Mouse (Mus musculus): ENCODE data around the gene Tenm3. TPM values are rescaled to one million over a fixed set of nuclear protein-coding genes. Genes with fewer than 3 reads are reported as not detected.

Tenm3 gene
- polyA plus RNA-seq, 1 experiment from 2014 or later = 8.3 TPM

DNA sequence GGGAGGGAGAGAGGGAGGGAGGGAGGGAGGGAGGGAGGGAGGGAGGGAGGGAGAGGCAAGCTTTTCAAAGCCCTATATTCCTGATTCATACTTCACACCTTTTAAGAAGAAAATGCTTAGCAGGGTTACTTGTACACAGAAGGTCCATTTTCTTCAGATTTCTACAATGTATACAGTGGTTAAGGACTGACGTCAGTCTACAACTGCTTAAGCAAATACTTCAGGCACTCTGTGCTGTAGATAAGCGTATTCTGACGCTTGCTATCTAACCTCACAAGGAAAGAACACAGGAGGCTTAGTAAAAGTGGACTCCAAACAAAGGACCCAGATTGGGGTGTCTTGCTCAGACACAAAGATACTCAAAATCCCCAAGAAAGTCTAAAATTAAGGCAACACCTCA, 34.6 kb downstream of the Tenm3 start:
- no peak overlapping the region for H3K4me3 ChIP-seq (ENCODE audit: control insufficient read depth in 1 of 2, insufficient read depth in 1 of 2, low read depth in 1 of 2, low read length in 2 of 2)
- 11% methylated on average over 3 of the region's 3 CpGs for WGBS
- H3K4me1 ChIP-seq (ENCODE audit: control insufficient read depth in 2 of 2, insufficient read depth in 2 of 2, low read length in 2 of 2) = 0 out of 4 replicates have a peak, but pooled peaks cover 0 to 3% of the 10 kb centered on the region in 2 experiments
- no peak for ATAC-seq (ENCODE audit: insufficient number of reproducible peaks, insufficient read depth, low FRiP score, low read depth)
- H3K9ac ChIP-seq (ENCODE audit: low read length) = no peak overlapping the region
- no peak overlapping the region for H3K27ac ChIP-seq (replicated peaks in 1 of 2; ENCODE audit: control insufficient read depth in 1 of 2, insufficient read depth in 1 of 2, low read depth in 2 of 2, low read length in 2 of 2)
- 0 out of 2 replicates have a peak, but pooled peaks cover 4% of the 10 kb centered on the region for H3K27me3 ChIP-seq (ENCODE audit: control insufficient read depth, insufficient read depth, low read length)
- H3K9me3 ChIP-seq (ENCODE audit: control insufficient read depth, low read length) = no peaks in the 10 kb centered on the region
- H3K4me2 ChIP-seq (ENCODE audit: low read length) = no peak overlapping the region
- no peaks in the 10 kb centered on the region for H3K36me3 ChIP-seq (ENCODE audit: control insufficient read depth, insufficient read depth, low read length)

- WGBS = 68% methylated on average over 8 of the region's 8 CpGs
- H3K4me1 ChIP-seq (ENCODE audit: control insufficient read depth in 2 of 2, insufficient read depth in 2 of 2, low read length in 2 of 2) = peaks cover 0 to under 1% of the 10 kb centered on the region in 2 experiments; a peak in 1 of 4 replicates
- H3K36me3 ChIP-seq (ENCODE audit: control insufficient read depth, insufficient read depth, low read length) = no peaks in the 10 kb centered on the region
- H3K9ac ChIP-seq (ENCODE audit: low read length) = no peak overlapping the region
- H3K9me3 ChIP-seq (ENCODE audit: control insufficient read depth, low read length) = no peaks in the 10 kb centered on the region
- H3K4me3 ChIP-seq (ENCODE audit: control insufficient read depth in 1 of 2, insufficient read depth in 1 of 2, low read depth in 1 of 2, low read length in 2 of 2) = no peak overlapping the region
- no peaks in the 10 kb centered on the region; the same call in 1 of the 2 replicates for H3K27me3 ChIP-seq (ENCODE audit: control insufficient read depth, insufficient read depth, low read length)
- no peak overlapping the region for H3K4me2 ChIP-seq (ENCODE audit: low read length)
- no peak for ATAC-seq (ENCODE audit: insufficient number of reproducible peaks, insufficient read depth, low FRiP score, low read depth)
- no peak overlapping the region for H3K27ac ChIP-seq (replicated peaks in 1 of 2; ENCODE audit: control insufficient read depth in 1 of 2, insufficient read depth in 1 of 2, low read depth in 2 of 2, low read length in 2 of 2)
Observed at GRCm38 (mm10) chr8:48803070-48803469, 40.7 kb downstream of the Tenm3 start.

DNA sequence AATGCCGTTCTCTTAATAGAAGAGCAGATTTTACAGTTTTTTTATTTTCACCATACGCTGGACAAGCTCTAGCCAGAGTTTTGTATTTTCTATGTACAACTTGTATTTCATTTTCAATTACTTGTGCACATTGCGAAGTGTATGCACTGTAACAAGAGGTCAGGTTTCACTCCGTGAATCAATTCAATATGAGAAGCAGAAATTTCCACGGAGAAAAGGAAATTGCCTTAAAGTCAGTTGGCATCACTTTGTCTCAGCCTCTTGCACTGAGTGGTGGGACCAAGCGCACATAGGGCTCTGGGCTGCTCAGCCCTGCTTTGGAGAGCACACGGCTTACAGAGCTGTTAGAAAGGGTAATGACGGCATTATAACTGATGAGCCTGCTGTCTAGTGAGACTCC, 41.5 kb downstream of the Tenm3 start:
- Histone ChIP-seq H3K4me2 (ENCODE audit: low read length) (no peak overlapping the region), H3K27me3 (ENCODE audit: control insufficient read depth, insufficient read depth, low read length) (no peaks in the 10 kb centered on the region; the same call in 1 of the 2 replicates), H3K36me3 (ENCODE audit: control insufficient read depth, insufficient read depth, low read length) (no peaks in the 10 kb centered on the region), H3K4me3 (ENCODE audit: control insufficient read depth in 1 of 2, insufficient read depth in 1 of 2, low read depth in 1 of 2, low read length in 2 of 2) (no peak overlapping the region), H3K9me3 (ENCODE audit: control insufficient read depth, low read length) (no peaks in the 10 kb centered on the region), H3K9ac (ENCODE audit: low read length) (no peak overlapping the region), H3K4me1 (ENCODE audit: control insufficient read depth in 2 of 2, insufficient read depth in 2 of 2, low read length in 2 of 2) (peaks cover 0 to 2% of the 10 kb centered on the region in 2 experiments; a peak in 1 of 4 replicates), H3K27ac (replicated peaks in 1 of 2; ENCODE audit: control insufficient read depth in 1 of 2, insufficient read depth in 1 of 2, low read depth in 2 of 2, low read length in 2 of 2) (no peak overlapping the region)
- 78% methylated on average over 8 of the region's 8 CpGs for WGBS
- ATAC-seq (ENCODE audit: insufficient number of reproducible peaks, insufficient read depth, low FRiP score, low read depth) = no peak

DNA sequence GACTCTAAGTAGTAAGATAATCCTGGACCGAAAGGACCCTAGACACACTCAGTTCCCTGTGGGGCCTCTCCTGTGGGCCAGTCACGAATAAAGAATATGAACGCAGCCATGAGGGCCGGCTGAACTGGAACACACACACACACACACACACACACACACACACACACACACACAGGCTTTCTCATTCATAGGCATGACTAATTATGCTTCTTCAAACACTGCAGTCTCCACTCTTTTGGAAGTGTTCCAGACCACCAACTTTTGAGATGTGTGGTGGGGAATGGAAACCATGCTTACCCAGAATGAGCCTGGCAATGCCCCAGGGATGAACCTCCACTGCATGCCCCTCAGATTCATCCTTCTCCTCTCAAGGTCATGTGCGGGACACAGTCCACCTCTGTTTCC, 45.8 kb downstream of the Tenm3 start:
- Histone ChIP-seq H3K4me3 (ENCODE audit: control insufficient read depth in 1 of 2, insufficient read depth in 1 of 2, low read depth in 1 of 2, low read length in 2 of 2) (no peak overlapping the region), H3K4me1 (ENCODE audit: control insufficient read depth in 2 of 2, insufficient read depth in 2 of 2, low read length in 2 of 2) (peaks cover 0 to 2% of the 10 kb centered on the region in 2 experiments; a peak in 1 of 4 replicates), H3K9me3 (ENCODE audit: control insufficient read depth, low read length) (no peaks in the 10 kb centered on the region), H3K27me3 (ENCODE audit: control insufficient read depth, insufficient read depth, low read length) (no peaks in the 10 kb centered on the region; the same call in 1 of the 2 replicates), H3K9ac (ENCODE audit: low read length) (no peak overlapping the region), H3K36me3 (ENCODE audit: control insufficient read depth, insufficient read depth, low read length) (no peaks in the 10 kb centered on the region), H3K27ac (replicated peaks in 1 of 2; ENCODE audit: control insufficient read depth in 1 of 2, insufficient read depth in 1 of 2, low read depth in 2 of 2, low read length in 2 of 2) (no peak overlapping the region), H3K4me2 (ENCODE audit: low read length) (no peak overlapping the region)
- no peak for ATAC-seq (ENCODE audit: insufficient number of reproducible peaks, insufficient read depth, low FRiP score, low read depth)
- 84% methylated on average over 5 of the region's 5 CpGs for WGBS

DNA sequence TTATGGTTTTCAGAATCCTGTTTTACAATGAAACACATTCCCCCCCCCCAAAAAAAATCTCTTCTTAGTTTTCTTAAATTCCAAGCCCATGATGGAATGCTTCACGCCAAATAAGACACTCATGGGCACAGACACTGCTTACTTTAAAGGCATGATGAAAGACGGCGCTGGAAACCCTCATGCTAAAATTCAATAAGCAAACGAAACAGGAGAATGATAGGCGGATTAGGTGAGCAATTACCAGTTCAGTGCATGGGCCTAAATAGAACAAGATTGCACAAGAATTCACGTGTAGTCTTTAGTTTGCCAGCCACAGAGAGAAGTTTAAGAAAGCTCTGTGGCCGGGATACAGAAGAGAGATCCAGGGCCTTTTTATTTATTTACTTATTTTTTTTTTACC, 49.5 kb downstream of the Tenm3 start:
- Histone ChIP-seq H3K4me2 (ENCODE audit: low read length) (no peak overlapping the region), H3K27ac (replicated peaks in 1 of 2; ENCODE audit: control insufficient read depth in 1 of 2, insufficient read depth in 1 of 2, low read depth in 2 of 2, low read length in 2 of 2) (no peak overlapping the region), H3K9ac (ENCODE audit: low read length) (no peak overlapping the region), H3K4me3 (ENCODE audit: control insufficient read depth in 1 of 2, insufficient read depth in 1 of 2, low read depth in 1 of 2, low read length in 2 of 2) (no peak overlapping the region), H3K9me3 (ENCODE audit: control insufficient read depth, low read length) (no peaks in the 10 kb centered on the region), H3K27me3 (ENCODE audit: control insufficient read depth, insufficient read depth, low read length) (no peaks in the 10 kb centered on the region), H3K36me3 (ENCODE audit: control insufficient read depth, insufficient read depth, low read length) (no peaks in the 10 kb centered on the region), H3K4me1 (ENCODE audit: control insufficient read depth in 2 of 2, insufficient read depth in 2 of 2, low read length in 2 of 2) (peaks cover 0 to 2% of the 10 kb centered on the region in 2 experiments; a peak in 1 of 4 replicates)
- 68% methylated on average over 7 of the region's 7 CpGs for WGBS
- ATAC-seq (ENCODE audit: insufficient number of reproducible peaks, insufficient read depth, low FRiP score, low read depth) = no peak

GRCm38 (mm10) chr8:48793729-48794128, 50.0 kb downstream of the Tenm3 start:
- Histone ChIP-seq H3K4me1 (ENCODE audit: control insufficient read depth in 2 of 2, insufficient read depth in 2 of 2, low read length in 2 of 2) (peaks cover 0 to 2% of the 10 kb centered on the region in 2 experiments; a peak in 1 of 4 replicates), H3K36me3 (ENCODE audit: control insufficient read depth, insufficient read depth, low read length) (no peaks in the 10 kb centered on the region), H3K4me2 (ENCODE audit: low read length) (no peak overlapping the region), H3K9me3 (ENCODE audit: control insufficient read depth, low read length) (no peaks in the 10 kb centered on the region), H3K27me3 (ENCODE audit: control insufficient read depth, insufficient read depth, low read length) (no peaks in the 10 kb centered on the region), H3K27ac (replicated peaks in 1 of 2; ENCODE audit: control insufficient read depth in 1 of 2, insufficient read depth in 1 of 2, low read depth in 2 of 2, low read length in 2 of 2) (no peak overlapping the region), H3K4me3 (ENCODE audit: control insufficient read depth in 1 of 2, insufficient read depth in 1 of 2, low read depth in 1 of 2, low read length in 2 of 2) (no peak overlapping the region), H3K9ac (ENCODE audit: low read length) (no peak overlapping the region)
- no peak for ATAC-seq (ENCODE audit: insufficient number of reproducible peaks, insufficient read depth, low FRiP score, low read depth)
- 88% methylated on average over 8 of the region's 8 CpGs for WGBS

DNA sequence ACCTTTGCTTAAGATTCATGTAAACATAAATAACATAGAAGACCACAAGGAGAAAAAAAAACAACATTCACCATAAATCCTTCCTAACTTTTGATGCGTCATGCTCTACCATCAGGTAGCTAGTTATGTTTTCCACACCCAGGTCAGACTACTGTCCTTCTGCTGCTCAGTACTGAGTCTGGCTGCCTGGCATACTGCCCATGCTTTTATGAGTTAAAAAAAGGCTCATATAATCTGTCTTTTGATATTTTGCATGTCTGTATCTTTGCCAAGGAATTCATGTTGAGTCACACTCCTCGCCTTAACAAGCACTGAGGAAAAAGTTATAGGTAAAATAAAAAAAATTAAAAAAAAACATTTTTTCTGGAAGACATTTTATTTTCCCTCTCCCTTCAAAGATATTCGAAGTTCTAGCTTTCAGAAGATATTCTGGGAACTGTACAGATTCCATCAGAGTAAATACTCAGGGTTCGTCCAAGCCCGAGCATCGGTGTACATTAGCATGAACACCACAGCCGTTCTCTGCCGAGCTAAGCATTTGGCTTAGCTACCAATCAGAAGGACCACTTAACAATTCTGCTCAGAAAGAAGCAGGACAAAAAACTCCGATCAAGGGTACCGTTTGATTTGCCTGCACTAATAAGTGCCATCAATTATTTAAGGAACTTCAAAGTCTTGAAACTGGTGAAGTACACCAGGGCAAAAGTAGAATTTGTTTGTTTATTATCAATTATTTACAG, 51.0 kb downstream of the Tenm3 start:
- no peak for ATAC-seq (ENCODE audit: insufficient number of reproducible peaks, insufficient read depth, low FRiP score, low read depth)
- Histone ChIP-seq H3K4me3 (ENCODE audit: control insufficient read depth in 1 of 2, insufficient read depth in 1 of 2, low read depth in 1 of 2, low read length in 2 of 2) (no peak overlapping the region), H3K27me3 (ENCODE audit: control insufficient read depth, insufficient read depth, low read length) (peaks cover 2% of the 10 kb centered on the region; the same call in 1 of the 2 replicates), H3K27ac (replicated peaks in 1 of 2; ENCODE audit: control insufficient read depth in 1 of 2, insufficient read depth in 1 of 2, low read depth in 2 of 2, low read length in 2 of 2) (no peak overlapping the region), H3K36me3 (ENCODE audit: control insufficient read depth, insufficient read depth, low read length) (no peaks in the 10 kb centered on the region), H3K9me3 (ENCODE audit: control insufficient read depth, low read length) (no peaks in the 10 kb centered on the region), H3K4me1 (ENCODE audit: control insufficient read depth in 2 of 2, insufficient read depth in 2 of 2, low read length in 2 of 2) (no peaks in the 10 kb centered on the region), H3K4me2 (ENCODE audit: low read length) (no peak overlapping the region), H3K9ac (ENCODE audit: low read length) (no peak overlapping the region)
- 65% methylated on average over 10 of the region's 10 CpGs for WGBS

All from heart, embryonic 14.5 days (tissue).